Mouse (Mus musculus): ENCODE results near the gene Usp36. TPM values are rescaled to one million over a fixed set of nuclear protein-coding genes. Genes with fewer than 3 reads are reported as not detected.

Gene Usp36
- polyA plus RNA-seq, 2 experiments = 17.7 to 24.3 TPM

GRCm38 (mm10) chr11:118289037-118289511 is 970 bp downstream of the Usp36 start:
- Histone ChIP-seq H3K9me3 (ENCODE audit: control insufficient read depth, low read length) (no peaks in the 10 kb centered on the region), H3K27me3 (ENCODE audit: control insufficient read depth, insufficient read depth, low read length) (no peaks in the 10 kb centered on the region), H3K4me3 (replicated peaks; ENCODE audit: low read length) (peak overlapping the region; percentile 95), H3K27ac (replicated peaks; ENCODE audit: low read depth, low read length) (peak overlapping the region; percentile 77; the same call in 1 of the 2 replicates), H3K4me1 (ENCODE audit: control insufficient read depth, insufficient read depth, low read length) (peaks cover 12% of the 10 kb centered on the region; the same call in 1 of the 2 replicates), H3K4me2 (replicated peaks; ENCODE audit: low read depth, low read length, severe bottlenecking) (peak overlapping the region; percentile 83), H3K9ac (ENCODE audit: low read depth, low read length, severe bottlenecking) (peak overlapping the region; percentile 88), H3K36me3 (ENCODE audit: control insufficient read depth, insufficient read depth, low read length) (peaks cover 40% of the 10 kb centered on the region)
- no peak for DNase-seq (ENCODE audit: low spot score)
- no peak for TF ChIP-seq POLR2A (IDR thresholded peaks at IDR 0.05; ENCODE audit: borderline replicate concordance, extremely low read depth, insufficient read depth, insufficient read length)
- WGBS = 2% methylated on average over 16 of the region's 16 CpGs
- ATAC-seq (ENCODE audit: low FRiP score, low read depth) = no peak

GRCm38 (mm10) chr11:118287573-118287972 is 2.5 kb downstream of the Usp36 start:
- Histone ChIP-seq H3K9me3 (ENCODE audit: control insufficient read depth, low read length) (no peaks in the 10 kb centered on the region), H3K27me3 (ENCODE audit: control insufficient read depth, insufficient read depth, low read length) (no peaks in the 10 kb centered on the region), H3K4me1 (ENCODE audit: control insufficient read depth, insufficient read depth, low read length) (peaks cover 12% of the 10 kb centered on the region; the same call in 1 of the 2 replicates), H3K36me3 (ENCODE audit: control insufficient read depth, insufficient read depth, low read length) (peaks cover 55% of the 10 kb centered on the region), H3K27ac (replicated peaks; ENCODE audit: low read depth, low read length) (no peak overlapping the region), H3K4me3 (replicated peaks; ENCODE audit: low read length) (no peak overlapping the region), H3K4me2 (replicated peaks; ENCODE audit: low read depth, low read length, severe bottlenecking) (no peak overlapping the region), H3K9ac (ENCODE audit: low read depth, low read length, severe bottlenecking) (no peak overlapping the region)
- no peak for DNase-seq (ENCODE audit: low spot score)
- ATAC-seq (ENCODE audit: low FRiP score, low read depth) = no peak
- no peak for TF ChIP-seq POLR2A (IDR thresholded peaks at IDR 0.05; ENCODE audit: borderline replicate concordance, extremely low read depth, insufficient read depth, insufficient read length)
- 96% methylated on average over 9 of the region's 9 CpGs for WGBS

- H3K9ac ChIP-seq (ENCODE audit: low read depth, low read length, severe bottlenecking) = no peak overlapping the region
- no peak overlapping the region for H3K27ac ChIP-seq (replicated peaks; ENCODE audit: low read depth, low read length)
- H3K4me1 ChIP-seq (ENCODE audit: control insufficient read depth, insufficient read depth, low read length) = peaks cover 12% of the 10 kb centered on the region; the same call in 1 of the 2 replicates
- peaks cover 65% of the 10 kb centered on the region for H3K36me3 ChIP-seq (ENCODE audit: control insufficient read depth, insufficient read depth, low read length)
- no peak overlapping the region for H3K4me3 ChIP-seq (replicated peaks; ENCODE audit: low read length)
- no peaks in the 10 kb centered on the region for H3K27me3 ChIP-seq (ENCODE audit: control insufficient read depth, insufficient read depth, low read length)
- H3K4me2 ChIP-seq (replicated peaks; ENCODE audit: low read depth, low read length, severe bottlenecking) = no peak overlapping the region
- no peaks in the 10 kb centered on the region for H3K9me3 ChIP-seq (ENCODE audit: control insufficient read depth, low read length)
- DNase-seq (ENCODE audit: low spot score) = no peak
- ATAC-seq (ENCODE audit: low FRiP score, low read depth) = no peak
- 92% methylated on average over 9 of the region's 9 CpGs for WGBS
- no peak for TF ChIP-seq POLR2A (IDR thresholded peaks at IDR 0.05; ENCODE audit: borderline replicate concordance, extremely low read depth, insufficient read depth, insufficient read length)
These were observed 3.6 kb downstream of the Usp36 start for GRCm38 (mm10) chr11:118286434-118286833.

GRCm38 (mm10) chr11:118285791-118286190 is 4.3 kb downstream of the Usp36 start:
- Histone ChIP-seq H3K4me2 (replicated peaks; ENCODE audit: low read depth, low read length, severe bottlenecking) (no peak overlapping the region), H3K27ac (replicated peaks; ENCODE audit: low read depth, low read length) (no peak overlapping the region), H3K27me3 (ENCODE audit: control insufficient read depth, insufficient read depth, low read length) (no peaks in the 10 kb centered on the region), H3K9me3 (ENCODE audit: control insufficient read depth, low read length) (no peaks in the 10 kb centered on the region), H3K4me1 (ENCODE audit: control insufficient read depth, insufficient read depth, low read length) (peaks cover 12% of the 10 kb centered on the region; the same call in 1 of the 2 replicates), H3K4me3 (replicated peaks; ENCODE audit: low read length) (no peak overlapping the region), H3K36me3 (ENCODE audit: control insufficient read depth, insufficient read depth, low read length) (peaks cover 72% of the 10 kb centered on the region), H3K9ac (ENCODE audit: low read depth, low read length, severe bottlenecking) (no peak overlapping the region)
- ATAC-seq (ENCODE audit: low FRiP score, low read depth) (no peak), DNase-seq (ENCODE audit: low spot score) (no peak)
- 89% methylated on average over 13 of the region's 13 CpGs for WGBS
- no peak for TF ChIP-seq POLR2A (IDR thresholded peaks at IDR 0.05; ENCODE audit: borderline replicate concordance, extremely low read depth, insufficient read depth, insufficient read length)

GRCm38 (mm10) chr11:118280218-118280617 is 9.8 kb downstream of the Usp36 start:
- ATAC-seq (ENCODE audit: low FRiP score, low read depth) (no peak), DNase-seq (ENCODE audit: low spot score) (no peak)
- no peak overlapping the region for H3K4me3 ChIP-seq (replicated peaks; ENCODE audit: low read length)
- H3K4me1 ChIP-seq (ENCODE audit: control insufficient read depth, insufficient read depth, low read length) = no peaks in the 10 kb centered on the region
- peaks cover 99% of the 10 kb centered on the region for H3K36me3 ChIP-seq (ENCODE audit: control insufficient read depth, insufficient read depth, low read length)
- no peak overlapping the region for H3K4me2 ChIP-seq (replicated peaks; ENCODE audit: low read depth, low read length, severe bottlenecking)
- no peak overlapping the region for H3K27ac ChIP-seq (replicated peaks; ENCODE audit: low read depth, low read length)
- no peak for TF ChIP-seq POLR2A (IDR thresholded peaks at IDR 0.05; ENCODE audit: borderline replicate concordance, extremely low read depth, insufficient read depth, insufficient read length)
- WGBS = 89% methylated on average over 3 of the region's 3 CpGs
- no peaks in the 10 kb centered on the region for H3K27me3 ChIP-seq (ENCODE audit: control insufficient read depth, insufficient read depth, low read length)
- no peak overlapping the region for H3K9ac ChIP-seq (ENCODE audit: low read depth, low read length, severe bottlenecking)
- H3K9me3 ChIP-seq (ENCODE audit: control insufficient read depth, low read length) = no peaks in the 10 kb centered on the region
